Mouse (Mus musculus) lung, postnatal 36 days (tissue): ENCODE results near the gene Olfr298.

Experiments used
- DNase-seq: peaks from one replicate; pipeline ENCODE4 v3.0.0; 2022; ENCODE audit warnings: mixed read lengths

Gene Olfr298

DNA sequence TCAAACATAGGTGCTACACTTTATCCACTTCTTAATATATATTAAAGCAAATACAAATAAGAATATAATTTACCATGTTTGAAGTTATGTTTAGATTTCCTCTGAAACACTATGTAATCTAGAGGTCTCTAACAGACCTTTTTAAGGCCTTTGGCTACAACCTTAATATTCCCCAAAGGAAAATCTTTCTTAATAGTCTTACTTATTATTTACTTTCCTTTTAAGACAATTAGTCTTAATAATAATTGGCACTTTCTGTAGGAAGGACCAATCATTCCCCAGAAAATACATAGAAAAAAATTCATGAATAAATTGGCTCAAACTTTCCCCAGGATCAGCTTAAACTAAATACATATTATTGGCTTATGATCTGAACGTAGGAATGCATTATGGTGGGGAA is at the start of gene Olfr298:
Olfr298 (minus strand) TSS at position 101 of the 400 bp plus-strand sequence.
- no peak for DNase-seq

DNA sequence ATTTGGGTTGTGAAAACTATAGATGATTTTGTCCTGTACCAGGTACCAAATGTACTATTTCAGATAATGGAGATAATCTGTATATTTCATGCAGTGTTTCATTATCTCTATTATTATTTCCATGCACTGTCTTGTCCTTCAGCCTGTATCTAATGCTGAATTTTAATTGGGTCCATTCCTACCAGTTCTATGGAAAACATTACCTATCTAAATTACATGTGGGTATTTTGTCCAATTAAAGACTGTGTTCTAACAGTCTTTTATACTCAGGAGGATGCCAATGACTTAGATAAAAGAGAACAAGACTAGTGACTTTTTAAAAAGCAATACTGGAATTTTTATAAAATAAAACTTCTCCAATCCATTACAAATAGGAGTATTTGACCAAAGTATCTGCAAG is 27.4 kb upstream of the Olfr298 start, which contains the start of gene Olfr297:
Olfr297 (plus strand) TSS at position 301 of the 400 bp plus-strand sequence.
- no peak for DNase-seq

DNA sequence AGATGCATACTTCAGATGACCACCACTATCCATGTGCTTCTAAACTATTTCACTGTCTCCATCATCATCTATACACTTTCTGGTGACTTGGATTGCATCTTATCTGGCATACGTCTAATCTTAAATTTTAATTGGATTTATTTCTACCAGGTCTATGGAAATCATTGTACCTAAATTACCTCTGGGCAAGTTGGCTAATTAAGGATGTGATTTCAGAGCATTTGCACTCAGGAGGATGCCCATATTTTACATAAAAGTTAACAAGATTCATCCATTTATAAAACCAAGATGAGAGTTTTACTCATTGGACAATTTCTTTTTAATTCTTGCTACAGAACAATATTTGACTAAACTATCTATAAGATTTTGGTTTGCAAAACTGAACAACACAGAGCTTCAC is 32.7 kb downstream of the Olfr298 start, which contains the start of gene Olfr299:
Olfr299 (plus strand) TSS at position 301 of the 400 bp plus-strand sequence.
- DNase-seq: no peak
